Mouse (Mus musculus): ENCODE results near the gene Pfkfb4.

Pfkfb4 gene

GRCm38 (mm10) chr9:108991428-108992084 lies at the start of gene Pfkfb4:
Gene Pfkfb4 (plus strand): TSS chr9:108991778.
- peak; percentile 100 for DNase-seq (ENCODE audit: low read depth, low spot score)

- no peak for DNase-seq (ENCODE audit: low read depth, low spot score)
Observed at GRCm38 (mm10) chr9:108945111-108945510, 46.5 kb upstream of the Pfkfb4 start.

GRCm38 (mm10) chr9:108945608-108946007 lies 46.0 kb upstream of the Pfkfb4 start:
- DNase-seq (ENCODE audit: low read depth, low spot score) = no peak

GRCm38 (mm10) chr9:108949231-108949966 lies 42.2 kb upstream of the Pfkfb4 start:
- no peak for DNase-seq (ENCODE audit: low read depth, low spot score)

GRCm38 (mm10) chr9:108949967-108950728 lies 41.4 kb upstream of the Pfkfb4 start:
- DNase-seq (ENCODE audit: low read depth, low spot score) = no peak

- no peak for DNase-seq (ENCODE audit: low read depth, low spot score)
Observed at GRCm38 (mm10) chr9:108953081-108953636, 38.4 kb upstream of the Pfkfb4 start, which contains the start of gene Col7a1. Gene Col7a1 (plus strand): TSS chr9:108953586.

- no peak for DNase-seq (ENCODE audit: low read depth, low spot score)
Observed at GRCm38 (mm10) chr9:108955241-108955640, 36.3 kb upstream of the Pfkfb4 start.

- DNase-seq (ENCODE audit: low read depth, low spot score) = no peak
Observed at GRCm38 (mm10) chr9:108955846-108956245, 35.7 kb upstream of the Pfkfb4 start.

GRCm38 (mm10) chr9:108963577-108963976 lies 28.0 kb upstream of the Pfkfb4 start:
- no peak for DNase-seq (ENCODE audit: low read depth, low spot score)

- DNase-seq (ENCODE audit: low read depth, low spot score) = no peak
Observed at GRCm38 (mm10) chr9:108964338-108964737, 27.2 kb upstream of the Pfkfb4 start.

- no peak for DNase-seq (ENCODE audit: low read depth, low spot score)
Observed at GRCm38 (mm10) chr9:108970623-108971022, 21.0 kb upstream of the Pfkfb4 start.

- no peak for DNase-seq (ENCODE audit: low read depth, low spot score)
Observed at GRCm38 (mm10) chr9:108976483-108976882, 15.1 kb upstream of the Pfkfb4 start.

- DNase-seq (ENCODE audit: low read depth, low spot score) = no peak
Observed at GRCm38 (mm10) chr9:108977966-108978365, 13.6 kb upstream of the Pfkfb4 start.

GRCm38 (mm10) chr9:108982498-108982897 lies 9.1 kb upstream of the Pfkfb4 start:
- DNase-seq (ENCODE audit: low read depth, low spot score) = no peak

GRCm38 (mm10) chr9:108983209-108983608 lies 8.4 kb upstream of the Pfkfb4 start:
- no peak for DNase-seq (ENCODE audit: low read depth, low spot score)

- no peak for DNase-seq (ENCODE audit: low read depth, low spot score)
Observed at GRCm38 (mm10) chr9:108985710-108986109, 5.9 kb upstream of the Pfkfb4 start, which contains the start of gene Ucn2. Gene Ucn2 (plus strand): TSS chr9:108986010.

- no peak for DNase-seq (ENCODE audit: low read depth, low spot score)
Observed at GRCm38 (mm10) chr9:108987704-108988350, 3.8 kb upstream of the Pfkfb4 start.

GRCm38 (mm10) chr9:108989802-108990461 lies 1.6 kb upstream of the Pfkfb4 start:
- no peak for DNase-seq (ENCODE audit: low read depth, low spot score)

GRCm38 (mm10) chr9:108990462-108990820 lies 1.1 kb upstream of the Pfkfb4 start:
- DNase-seq (ENCODE audit: low read depth, low spot score) = no peak

GRCm38 (mm10) chr9:108992085-108992469 lies 499 bp downstream of the Pfkfb4 start:
- no peak for DNase-seq (ENCODE audit: low read depth, low spot score)

Measured in ES-CJ7 (cell line).